Mouse (Mus musculus) urinary bladder, adult 2 months (tissue): Measurements from ENCODE around the gene Pam16. TPM values are rescaled to one million over a fixed set of nuclear protein-coding genes. Genes with fewer than 3 reads are reported as not detected.
A peak's percentile ranks its signal among the peaks of the same experiment; 100 is the strongest.

Source experiments
- DNase-seq: peaks from one replicate; pipeline ENCODE4 v3.0.0; 2022; ENCODE audit warnings: low spot score
- polyA plus RNA-seq: library from polyadenylated mRNA; depleted of rRNA; stranded (reverse); fragments of >200 nt; gene quantifications from 2 replicates; pipeline ENCODE4 v1.2.3, GENCODE M21; 2012

The Pam16 gene
- polyA plus RNA-seq, 1 experiment: 64.8 TPM

DNA sequence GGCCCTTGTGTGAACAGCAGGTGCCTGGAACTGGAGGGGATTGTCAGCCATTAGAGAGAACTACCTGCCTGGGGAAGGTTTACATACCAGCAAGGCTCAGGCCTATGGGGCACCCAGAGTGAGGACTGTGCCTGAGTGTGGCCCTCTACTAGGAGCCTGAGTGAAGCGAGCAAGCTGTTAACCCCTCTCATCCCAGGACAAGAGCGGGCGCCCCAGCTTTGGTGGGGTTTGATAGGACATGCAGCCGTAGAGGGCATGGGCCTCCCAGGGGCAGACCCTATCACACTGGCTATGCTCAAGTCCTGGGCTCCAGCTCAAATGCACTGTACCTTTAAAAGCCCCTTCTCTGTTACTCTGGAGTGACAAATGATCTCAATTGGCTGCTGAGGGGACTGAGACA, 22.0 kb upstream of the Pam16 start:
- DNase-seq: no peak

DNA sequence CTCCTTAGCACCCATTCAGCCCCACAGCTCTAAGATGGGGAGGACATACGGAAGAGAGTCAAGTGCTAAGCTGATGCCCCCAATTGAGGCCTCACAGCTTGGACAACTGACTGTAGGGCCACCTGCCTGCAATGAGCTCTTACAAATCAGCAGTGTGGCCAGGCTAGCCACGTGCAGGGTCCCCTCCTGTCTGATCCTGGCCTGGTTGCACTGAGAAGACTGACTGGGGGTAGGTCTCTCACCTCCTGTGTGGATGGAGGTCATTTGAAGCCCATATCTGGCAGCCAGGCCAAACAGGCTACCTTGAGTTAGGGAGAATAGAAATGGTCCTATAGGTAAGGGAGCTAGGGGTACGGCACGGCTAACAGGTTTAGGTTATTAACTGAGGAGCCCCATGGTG, 21.1 kb upstream of the Pam16 start:
- no peak for DNase-seq

DNA sequence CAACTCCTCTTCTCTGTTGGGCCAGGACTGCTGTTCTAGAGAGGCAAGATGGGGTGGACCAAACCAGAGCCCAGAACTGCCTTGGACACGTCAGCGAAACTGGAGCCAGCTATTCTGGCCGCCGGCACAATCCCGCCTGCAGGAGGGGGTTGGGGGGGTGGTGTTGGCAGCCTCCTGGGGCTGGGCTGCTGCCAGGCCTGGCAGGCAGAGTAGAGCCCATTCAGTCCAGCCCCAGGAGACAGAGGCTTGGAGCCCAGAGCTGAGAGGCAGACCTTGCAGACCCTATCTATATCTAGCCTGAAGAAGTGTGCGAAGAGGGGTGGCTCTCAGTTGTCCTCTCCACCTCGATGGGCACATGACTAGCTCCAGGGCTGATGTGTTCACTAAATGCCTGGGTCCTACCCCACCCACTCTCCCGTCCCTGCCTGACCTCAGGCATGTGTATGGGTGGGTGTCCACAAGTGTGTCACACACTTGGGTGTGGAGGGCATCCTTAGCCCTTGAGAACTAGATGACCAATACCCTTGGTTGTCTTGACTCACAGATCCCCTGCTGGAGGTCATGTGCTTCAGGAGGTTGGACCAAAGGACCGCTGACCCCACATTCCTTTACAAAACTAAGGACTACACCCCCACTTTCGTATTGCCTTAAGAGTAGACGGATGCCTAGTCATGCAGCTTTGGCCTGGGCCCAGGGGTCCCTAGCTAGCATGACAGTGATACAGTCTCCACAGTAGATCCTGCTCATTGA, 19.1 kb upstream of the Pam16 start:
- DNase-seq: peak; percentile 59

DNA sequence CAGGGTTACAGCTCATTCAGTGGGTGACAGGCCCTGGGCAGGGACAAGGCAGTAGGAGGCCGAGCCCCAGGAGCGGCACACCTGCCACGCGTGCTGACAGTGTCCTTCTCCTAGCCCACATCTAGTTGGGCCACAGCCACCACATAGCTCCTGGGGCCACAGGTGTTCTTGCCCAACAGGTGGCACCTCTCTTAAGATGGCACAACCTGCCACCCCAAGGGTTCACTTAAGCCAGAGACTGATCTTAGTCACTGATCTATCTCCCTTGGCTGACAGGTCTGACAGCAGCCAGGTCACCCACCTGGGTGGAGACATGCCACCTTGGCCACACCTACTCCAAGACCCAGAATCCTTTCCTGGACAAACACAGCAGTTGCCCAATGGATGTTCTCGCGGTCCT, 18.1 kb upstream of the Pam16 start:
- DNase-seq: no peak

DNA sequence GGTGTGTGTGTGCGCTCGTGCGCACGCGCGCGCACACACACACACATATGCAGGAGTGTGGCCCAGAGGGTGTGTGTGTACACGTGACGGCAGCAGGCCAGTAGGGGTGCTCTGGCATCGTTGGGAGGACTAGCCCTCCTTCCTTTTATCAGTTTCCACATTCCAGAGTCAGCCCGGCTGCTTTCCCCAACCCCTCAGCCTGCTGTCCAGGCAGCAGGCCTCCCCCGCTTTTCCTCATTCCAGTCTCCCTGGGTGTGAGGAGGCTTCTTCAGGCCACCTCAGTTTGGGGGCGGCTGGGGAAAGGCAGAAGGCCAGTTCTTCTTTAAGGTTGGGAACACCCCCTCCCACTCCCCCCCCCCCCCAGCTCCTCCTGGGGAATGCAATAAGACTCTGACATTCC, 17.4 kb upstream of the Pam16 start:
- DNase-seq: no peak

DNA sequence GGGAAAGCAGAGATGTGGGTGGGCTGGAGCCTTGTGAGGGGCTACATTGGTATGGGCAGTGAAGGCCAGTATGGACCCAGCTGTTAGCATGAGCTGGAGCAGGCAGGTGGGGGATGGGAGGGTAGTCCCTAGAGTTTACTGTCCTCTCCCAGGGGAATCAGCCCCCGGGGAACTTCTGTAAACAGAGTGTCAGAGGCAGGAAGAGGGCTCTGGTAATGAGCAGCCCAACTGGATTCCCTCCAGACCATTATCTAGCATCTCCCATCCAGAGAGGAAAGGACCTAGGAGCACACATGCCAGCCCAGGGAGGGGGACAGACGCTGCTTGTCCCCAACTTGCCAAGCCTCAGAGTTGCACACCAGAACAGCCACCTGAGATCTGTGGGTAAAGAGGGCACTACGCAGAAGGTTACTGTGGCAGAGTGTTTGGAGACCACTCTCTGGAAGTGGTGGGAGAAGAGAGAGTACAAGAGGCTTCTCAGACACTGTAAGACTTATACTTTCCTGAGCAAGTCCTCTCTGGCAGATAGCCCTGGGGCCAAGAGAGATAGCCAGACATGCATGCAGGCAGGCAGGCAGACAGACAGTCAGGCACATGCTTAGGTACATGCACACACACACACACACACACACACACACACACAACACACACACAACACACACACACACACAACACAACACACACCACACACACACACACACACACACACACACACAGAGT, 16.5 kb upstream of the Pam16 start:
- no peak for DNase-seq

DNA sequence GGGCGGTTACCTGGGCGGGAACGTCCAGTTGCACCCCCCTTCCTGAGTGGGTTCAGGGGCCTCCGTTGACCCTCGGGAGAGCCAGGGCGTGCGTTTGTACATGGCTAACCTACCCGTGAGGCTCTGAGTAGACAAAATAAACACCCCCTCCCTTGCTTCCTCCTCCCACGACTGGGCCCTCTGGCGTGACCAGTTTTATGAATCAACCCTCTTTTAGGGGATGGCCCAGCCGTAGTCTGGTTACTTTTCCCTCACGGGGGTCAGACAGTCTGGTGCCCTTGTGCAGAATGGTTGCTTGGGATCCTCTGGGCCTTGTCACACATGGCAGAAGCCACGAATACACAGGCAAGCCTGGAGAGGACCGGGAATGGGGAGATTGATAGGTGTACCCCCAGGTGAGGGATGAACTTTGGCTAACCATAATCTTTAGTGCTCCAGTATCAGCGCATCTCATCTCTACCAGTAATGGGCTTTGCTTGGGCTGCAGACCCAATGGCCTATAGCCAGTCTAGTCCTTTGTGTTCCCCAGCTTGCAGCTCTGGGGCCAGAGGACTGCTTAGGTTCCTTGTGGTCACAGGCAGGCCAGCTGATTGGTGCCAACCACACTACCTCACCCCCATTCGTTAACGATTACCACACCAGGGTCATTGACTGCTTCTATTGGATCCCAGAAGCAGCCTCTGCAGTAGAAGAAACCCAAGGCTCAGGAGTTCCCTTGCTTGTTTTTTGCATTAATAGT, 15.6 kb upstream of the Pam16 start:
- DNase-seq: no peak

DNA sequence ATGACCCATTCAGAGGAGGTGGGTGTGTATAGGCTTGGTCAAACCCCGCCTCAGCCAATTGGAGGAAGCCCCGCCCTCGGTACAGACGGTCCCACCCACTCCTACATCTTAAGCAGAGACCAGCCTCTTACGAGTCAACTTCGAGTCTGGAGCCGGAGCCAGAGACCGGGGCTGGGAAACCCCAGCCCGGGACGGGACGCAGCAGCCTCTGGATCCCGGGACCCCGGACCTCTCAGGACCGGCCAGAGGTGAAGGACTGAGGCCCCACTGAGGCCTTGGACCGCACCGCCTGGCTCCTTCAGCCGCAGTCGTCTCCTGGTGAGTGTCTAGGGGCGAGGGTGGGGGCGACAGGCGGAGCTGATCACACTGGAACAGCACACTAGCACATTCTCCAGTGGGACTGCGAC, 15.0 kb upstream of the Pam16 start, which contains the start of the genes Vasn and Dnaja3:
Gene Vasn, plus strand, starts transcription at position 111 of the 407 bp plus-strand sequence.
Gene Dnaja3, plus strand, starts transcription at position 159 of the 407 bp plus-strand sequence.
- peak; percentile 76 for DNase-seq

DNA sequence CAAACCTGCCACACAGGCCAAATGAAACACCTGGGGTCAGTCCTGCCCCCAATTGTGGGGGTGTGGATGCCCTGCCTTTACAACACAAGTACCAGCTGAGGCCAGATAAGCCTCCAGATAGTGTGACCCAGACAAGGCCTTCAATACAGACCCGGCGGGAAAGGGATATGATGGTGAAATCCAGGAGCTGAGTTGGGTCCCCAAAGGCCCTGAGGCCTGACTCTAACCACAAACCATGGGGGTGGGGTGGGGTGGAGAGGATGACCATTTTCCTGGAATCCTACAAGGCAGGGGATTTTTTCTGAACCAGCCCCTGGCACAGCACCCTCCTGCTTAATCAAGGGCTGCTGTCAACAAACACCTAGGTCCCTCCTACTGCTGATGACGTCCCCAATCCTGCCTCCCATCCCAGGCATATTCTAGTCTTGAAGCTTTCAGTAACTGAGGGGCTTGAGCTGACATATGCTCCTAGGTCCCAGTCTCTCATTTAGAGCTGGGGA, 14.2 kb upstream of the Pam16 start:
- DNase-seq: no peak

DNA sequence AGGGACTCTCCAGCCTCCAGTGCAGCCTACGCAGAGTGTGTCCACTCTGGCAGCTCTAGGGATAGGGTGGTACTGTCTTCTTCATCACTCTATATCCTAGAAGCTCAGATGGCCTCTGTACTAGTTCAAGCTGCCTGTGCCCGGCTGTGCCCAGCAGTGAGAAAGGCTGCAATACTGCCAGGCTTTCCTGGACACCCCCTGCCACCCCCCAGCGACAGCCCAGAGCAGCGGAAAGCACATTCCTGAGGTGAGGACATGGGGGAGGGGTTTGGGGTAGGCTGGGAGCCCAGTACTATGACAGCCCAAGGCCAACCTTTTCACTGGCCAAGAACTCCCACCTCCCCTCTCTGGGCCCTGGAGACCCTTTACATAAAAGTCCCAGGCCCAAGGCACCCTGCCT, 11.0 kb upstream of the Pam16 start:
- no peak for DNase-seq

DNA sequence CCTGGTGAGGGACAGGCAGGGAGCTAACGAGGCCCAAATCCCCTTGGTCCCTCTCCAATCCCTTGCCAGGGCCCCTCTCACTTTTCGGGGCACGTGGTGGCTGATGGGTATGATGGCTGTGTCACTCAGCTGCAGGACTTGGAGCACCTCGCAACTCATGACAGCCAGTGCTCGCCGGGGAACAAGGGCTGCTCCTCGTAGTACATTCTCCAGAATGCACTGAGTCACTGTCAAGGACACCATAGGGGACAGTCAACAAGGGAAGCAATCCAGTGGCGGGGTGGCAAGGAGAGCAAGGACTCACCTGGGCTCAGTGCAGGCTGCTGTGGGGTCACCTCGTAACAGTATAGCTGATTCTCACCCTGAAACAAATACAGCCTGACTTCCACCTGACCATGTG, 9.9 kb upstream of the Pam16 start:
- no peak for DNase-seq

DNA sequence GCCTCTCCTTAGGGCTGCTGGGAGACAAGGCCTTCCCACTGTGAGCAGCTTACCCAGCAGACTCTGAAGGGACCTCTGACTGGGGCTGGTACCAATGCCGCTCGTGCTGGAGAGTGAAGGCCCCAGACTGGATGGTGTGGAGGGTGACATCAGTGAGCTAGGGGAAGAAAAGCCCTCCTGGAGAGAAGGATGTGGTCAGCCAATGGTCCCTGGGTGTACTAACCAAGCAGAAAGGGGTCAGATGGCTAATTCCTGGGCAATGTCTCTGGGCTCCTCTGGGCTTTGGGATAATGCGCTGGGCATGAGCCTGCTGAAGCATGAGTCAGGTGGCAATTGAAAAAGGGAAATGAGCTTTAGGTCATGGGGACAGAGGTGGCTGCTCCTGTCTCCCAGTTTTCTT, 8.9 kb upstream of the Pam16 start:
- DNase-seq: no peak

DNA sequence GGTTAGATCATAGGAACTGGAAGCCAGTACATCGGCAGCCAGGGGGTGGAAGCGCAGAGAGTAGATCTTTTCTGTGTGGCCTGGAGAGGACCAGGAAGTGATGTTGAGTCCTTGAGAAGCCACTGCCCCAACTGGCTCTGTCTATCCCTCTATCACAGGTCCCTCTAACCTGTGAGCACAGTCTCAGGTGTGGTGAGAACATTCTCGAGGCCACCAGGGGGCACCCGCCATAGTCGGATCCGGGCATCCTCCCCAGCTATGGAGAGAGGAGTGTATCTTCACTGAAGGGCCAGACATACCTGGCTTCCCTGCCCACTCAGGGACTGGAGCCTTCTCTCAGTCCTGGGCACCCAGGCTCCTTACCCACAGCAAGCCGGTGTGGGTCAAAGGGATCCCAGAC, 7.3 kb upstream of the Pam16 start:
- no peak for DNase-seq

DNA sequence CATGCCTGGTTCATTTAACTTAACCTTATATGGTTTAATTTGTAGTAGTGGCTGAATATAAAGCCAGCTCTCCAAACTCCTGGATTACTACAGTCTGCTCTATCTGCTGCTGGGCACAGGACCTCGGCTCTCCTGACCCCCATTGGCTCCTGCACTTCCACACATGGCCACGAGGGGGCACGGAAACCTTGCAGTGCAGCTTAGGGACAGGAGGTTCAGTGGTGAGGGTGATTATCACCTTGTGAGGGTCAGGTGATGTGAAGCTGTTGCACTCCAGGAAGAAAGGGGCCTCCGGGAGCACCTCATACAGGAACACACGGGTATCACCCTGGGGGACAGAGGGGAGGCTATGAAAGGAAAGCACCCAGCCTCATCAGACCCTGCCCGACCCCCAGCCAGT, 5.2 kb upstream of the Pam16 start:
- peak; percentile 76 for DNase-seq

DNA sequence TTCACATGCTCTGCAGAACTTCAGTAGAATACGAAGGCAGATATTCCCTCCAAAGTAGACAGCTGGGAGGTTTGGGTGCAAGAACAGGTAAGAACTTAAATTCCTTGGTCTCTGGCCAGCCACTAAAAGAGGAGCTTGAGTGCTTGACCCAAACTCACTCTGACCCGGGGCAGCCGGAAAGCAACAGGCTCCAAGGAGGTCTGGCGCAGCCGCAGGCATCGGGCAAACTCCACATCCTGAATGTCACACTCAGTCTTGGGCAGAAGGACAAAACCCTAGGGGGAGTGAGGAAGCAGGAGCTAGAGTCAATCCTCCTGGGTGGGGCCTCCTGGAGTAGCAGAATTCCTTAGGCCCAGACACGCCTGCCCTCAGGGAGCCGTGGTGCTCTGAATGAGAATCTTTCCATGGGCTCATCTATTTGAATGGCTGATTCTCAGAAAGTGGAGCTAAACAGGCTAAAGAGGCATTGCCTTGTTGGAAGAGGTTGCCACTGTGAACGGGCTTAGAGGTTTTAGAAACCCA, 4.2 kb upstream of the Pam16 start:
- DNase-seq: no peak

DNA sequence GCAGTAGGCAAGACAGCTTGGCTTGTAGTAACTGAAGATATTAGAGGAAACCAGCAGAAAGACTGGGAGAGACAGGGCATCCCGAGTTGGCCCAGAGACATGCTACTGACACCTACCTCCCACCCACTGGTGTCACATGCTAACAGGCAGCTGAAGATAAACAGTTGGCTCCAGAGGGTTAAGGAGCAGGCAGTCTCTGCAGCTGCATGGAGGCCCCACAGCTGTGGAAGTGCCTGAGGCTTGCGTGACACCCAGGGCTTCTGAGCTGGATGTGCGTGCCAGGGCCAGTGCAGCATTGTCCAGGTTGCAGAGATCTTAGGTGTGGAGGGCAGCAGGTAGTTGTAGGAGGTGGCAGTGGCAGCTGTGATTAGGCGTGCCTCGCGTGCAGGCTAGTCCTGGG, 2.3 kb upstream of the Pam16 start:
- DNase-seq: no peak

DNA sequence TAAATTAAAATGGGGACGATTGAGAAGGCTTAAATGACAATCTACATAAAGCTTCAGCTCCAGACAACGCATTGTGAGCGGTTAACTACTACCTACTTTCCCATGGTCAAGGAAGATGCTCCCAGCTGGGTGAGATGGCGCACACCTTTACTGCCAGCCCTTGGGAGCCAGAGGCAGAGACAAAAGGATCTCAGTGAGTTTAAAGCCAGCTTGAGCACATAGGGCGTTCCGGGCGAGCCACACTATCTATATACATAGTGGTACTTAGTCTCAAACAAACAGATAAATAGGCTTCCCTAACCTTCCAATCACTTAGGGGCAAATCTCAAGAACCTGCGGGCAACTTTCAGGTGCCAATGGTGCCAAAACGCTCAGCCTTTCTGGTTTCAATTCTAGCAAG, 714 bp downstream of the Pam16 start:
- no peak for DNase-seq

DNA sequence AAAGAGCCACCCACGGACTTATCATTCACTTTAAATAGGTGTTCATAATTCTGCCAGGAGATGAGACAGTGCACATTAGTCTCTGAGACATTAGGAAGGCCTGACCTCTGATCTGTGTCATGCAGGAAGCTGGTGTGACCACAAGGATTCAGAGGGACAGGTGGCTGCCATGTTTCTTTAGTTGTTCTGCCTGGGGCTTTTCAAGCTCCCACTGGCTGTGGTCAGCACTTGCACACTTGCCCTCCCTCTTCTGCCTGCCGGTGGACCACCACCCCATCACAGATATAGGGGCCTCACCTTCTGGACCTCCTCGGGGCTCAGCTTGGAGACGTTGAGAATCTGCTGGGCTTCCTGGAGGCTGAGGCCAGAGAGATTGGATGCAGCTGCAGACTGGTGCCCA, 8.0 kb downstream of the Pam16 start:
- DNase-seq: no peak

DNA sequence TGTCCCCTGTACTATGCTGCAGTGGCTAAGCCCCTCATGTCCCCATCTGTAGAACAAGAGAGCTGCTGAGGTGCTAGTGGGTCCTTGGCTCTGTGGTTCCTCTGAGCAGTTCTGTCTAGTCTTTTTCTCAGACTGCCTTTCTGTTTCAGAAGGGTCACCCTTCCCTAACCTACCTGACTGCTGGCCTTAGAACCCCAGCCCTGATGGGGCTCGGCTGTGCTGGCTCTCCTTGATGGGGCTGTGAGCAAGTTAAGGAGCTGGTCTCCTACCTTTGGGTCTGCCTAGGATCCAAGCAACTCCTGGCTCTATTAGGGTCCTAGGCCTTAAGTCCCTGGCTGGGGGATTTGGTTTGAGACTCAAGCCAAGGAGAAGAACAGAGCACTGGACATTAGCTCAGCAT, 9.5 kb downstream of the Pam16 start:
- no peak for DNase-seq

DNA sequence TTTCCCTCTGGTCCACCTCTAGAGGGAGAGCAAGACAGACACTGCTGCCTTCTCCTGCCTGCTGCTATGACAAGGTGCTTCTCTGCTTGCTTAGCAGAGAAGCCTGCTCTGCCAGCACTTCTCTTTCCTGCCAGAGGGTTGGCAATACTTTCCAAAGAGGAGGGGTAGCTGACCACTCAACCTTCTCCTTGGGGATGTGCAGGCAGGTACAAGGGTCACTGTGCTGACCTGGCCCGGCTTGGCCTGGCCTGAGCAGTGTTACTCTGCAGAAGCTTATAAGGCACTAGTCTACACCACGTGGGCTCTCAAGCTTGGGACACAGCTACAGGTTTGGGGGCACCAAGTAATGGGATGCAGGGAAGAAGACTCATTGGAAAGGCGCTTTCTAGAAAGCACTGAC, 10.1 kb downstream of the Pam16 start:
- no peak for DNase-seq

DNA sequence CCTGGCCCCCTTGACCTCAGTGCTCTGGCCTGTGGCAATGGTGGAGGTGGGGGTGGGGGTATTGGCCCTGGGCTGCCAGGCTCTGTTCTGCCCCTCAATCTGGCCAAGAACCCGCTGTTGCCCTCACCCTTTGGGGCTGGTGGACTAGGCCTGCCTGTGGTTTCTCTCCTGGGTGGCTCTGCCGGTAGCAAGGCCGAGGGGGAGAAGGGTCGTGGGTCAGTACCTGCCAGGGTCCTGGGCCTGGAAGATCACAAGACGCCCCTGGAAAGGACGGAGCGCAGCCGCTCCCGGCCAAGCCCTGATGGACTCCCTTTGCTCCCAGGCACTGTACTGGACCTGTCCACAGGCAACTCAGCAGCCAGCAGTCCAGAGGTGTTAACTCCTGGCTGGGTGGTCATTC, 11.1 kb downstream of the Pam16 start:
- no peak for DNase-seq

DNA sequence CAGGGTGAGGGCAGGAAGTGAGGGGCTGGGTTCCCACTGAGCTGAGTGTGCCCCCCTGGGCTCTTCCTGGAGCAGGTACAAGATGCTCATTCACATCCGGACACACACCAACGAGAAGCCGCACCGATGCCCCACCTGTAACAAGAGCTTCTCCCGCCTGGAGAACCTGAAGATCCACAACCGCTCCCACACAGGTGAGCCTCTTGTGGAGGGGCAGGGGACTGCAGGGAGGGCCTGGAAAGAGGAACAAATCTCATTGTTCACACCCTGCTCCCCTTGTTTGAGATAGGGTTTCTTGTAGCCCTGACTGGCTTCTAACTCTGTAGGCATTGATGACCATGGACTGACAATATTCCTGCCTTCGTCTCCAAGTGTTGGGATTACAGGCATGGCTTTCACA, 13.1 kb downstream of the Pam16 start:
- no peak for DNase-seq
